Mouse (Mus musculus): ENCODE data around the gene Smim24.
A peak's percentile ranks its signal among the peaks of the same experiment; 100 is the strongest.

The Smim24 gene

GRCm38 (mm10) chr10:81392781-81393185 lies at the start of gene Smim24:
Smim24 (plus strand) TSS chr10:81393051.
- DNase-seq (ENCODE audit: low spot score) = no peak

- no peak for DNase-seq (ENCODE audit: low spot score)
Observed at GRCm38 (mm10) chr10:81344421-81345161, 48.3 kb upstream of the Smim24 start.

GRCm38 (mm10) chr10:81345162-81345534 lies 47.7 kb upstream of the Smim24 start:
- no peak for DNase-seq (ENCODE audit: low spot score)

- DNase-seq (ENCODE audit: low spot score) = no peak
Observed at GRCm38 (mm10) chr10:81346453-81347067, 46.3 kb upstream of the Smim24 start.

GRCm38 (mm10) chr10:81349146-81349545 lies 43.7 kb upstream of the Smim24 start:
- no peak for DNase-seq (ENCODE audit: low spot score)

GRCm38 (mm10) chr10:81349961-81350350 lies 42.9 kb upstream of the Smim24 start:
- DNase-seq (ENCODE audit: low spot score) = no peak

GRCm38 (mm10) chr10:81350351-81351063 lies 42.3 kb upstream of the Smim24 start, which contains the start of gene Hmg20b:
Hmg20b (minus strand) TSS chr10:81350480.
- peak; percentile 100 for DNase-seq (ENCODE audit: low spot score)

- no peak for DNase-seq (ENCODE audit: low spot score)
Observed at GRCm38 (mm10) chr10:81351678-81352291, 41.1 kb upstream of the Smim24 start.

- DNase-seq (ENCODE audit: low spot score) = no peak
Observed at GRCm38 (mm10) chr10:81354738-81355477, 37.9 kb upstream of the Smim24 start.

- DNase-seq (ENCODE audit: low spot score) = no peak
Observed at GRCm38 (mm10) chr10:81355533-81355932, 37.3 kb upstream of the Smim24 start.

GRCm38 (mm10) chr10:81356352-81356990 lies 36.4 kb upstream of the Smim24 start:
- DNase-seq (ENCODE audit: low spot score) = no peak

- peak; percentile 92 for DNase-seq (ENCODE audit: low spot score)
Observed at GRCm38 (mm10) chr10:81356991-81357844, 35.6 kb upstream of the Smim24 start, which contains the start of gene Mfsd12. Mfsd12 (plus strand) TSS chr10:81357491.

- DNase-seq (ENCODE audit: low spot score) = no peak
Observed at GRCm38 (mm10) chr10:81358209-81358608, 34.6 kb upstream of the Smim24 start.

- no peak for DNase-seq (ENCODE audit: low spot score)
Observed at GRCm38 (mm10) chr10:81358841-81359240, 34.0 kb upstream of the Smim24 start.

- no peak for DNase-seq (ENCODE audit: low spot score)
Observed at GRCm38 (mm10) chr10:81360721-81361120, 32.1 kb upstream of the Smim24 start.

GRCm38 (mm10) chr10:81362336-81362949 lies 30.4 kb upstream of the Smim24 start:
- no peak for DNase-seq (ENCODE audit: low spot score)

GRCm38 (mm10) chr10:81363436-81364346 lies 29.2 kb upstream of the Smim24 start:
- DNase-seq (ENCODE audit: low spot score) = no peak

GRCm38 (mm10) chr10:81364666-81365065 lies 28.2 kb upstream of the Smim24 start:
- DNase-seq (ENCODE audit: low spot score) = no peak

- DNase-seq (ENCODE audit: low spot score) = no peak
Observed at GRCm38 (mm10) chr10:81365073-81365472, 27.8 kb upstream of the Smim24 start.
